Mouse (Mus musculus): ENCODE data around the gene Prdm9.

Prdm9 gene

GRCm38 (mm10) chr17:15528887-15529286 lies 35.3 kb downstream of the Prdm9 start:
- no peak for DNase-seq (ENCODE audit: low read depth in 1 of 2, low spot score in 2 of 2)

DNA sequence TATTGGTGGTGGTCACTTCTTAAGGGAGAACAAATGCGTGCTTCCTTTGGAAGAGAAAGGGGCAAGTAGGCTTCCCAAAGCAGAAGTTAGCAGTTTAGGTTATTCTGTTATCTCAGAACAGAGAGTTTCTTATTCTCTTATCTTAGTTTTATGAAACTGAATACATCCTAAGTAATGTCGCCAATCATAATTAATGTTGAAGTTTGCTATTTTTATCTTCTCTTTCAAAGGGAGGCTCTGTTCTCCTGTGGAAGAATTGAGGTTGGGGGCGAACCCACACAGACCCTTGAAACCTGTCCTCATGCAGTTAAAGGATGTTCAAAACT lies 36.4 kb downstream of the Prdm9 start:
- DNase-seq (ENCODE audit: low read depth in 1 of 2, low spot score in 2 of 2) = no peak

GRCm38 (mm10) chr17:15526986-15527810 lies 37.0 kb downstream of the Prdm9 start, which contains the start of gene Pdcd2:
TSS of gene Pdcd2 (minus strand) at chr17:15527301.
- peak; percentile 81 to 85 for DNase-seq (ENCODE audit: low read depth in 1 of 2, low spot score in 2 of 2)

- no peak for DNase-seq (ENCODE audit: low read depth in 1 of 2, low spot score in 2 of 2)
Observed at GRCm38 (mm10) chr17:15526304-15526703, 37.9 kb downstream of the Prdm9 start.

GRCm38 (mm10) chr17:15518766-15519165 lies 45.4 kb downstream of the Prdm9 start:
- DNase-seq (ENCODE audit: low read depth in 1 of 2, low spot score in 2 of 2) = no peak

GRCm38 (mm10) chr17:15518186-15518585 lies 46.0 kb downstream of the Prdm9 start:
- no peak for DNase-seq (ENCODE audit: low read depth in 1 of 2, low spot score in 2 of 2)

- no peak for DNase-seq (ENCODE audit: low read depth in 1 of 2, low spot score in 2 of 2)
Observed at GRCm38 (mm10) chr17:15517776-15518175, 46.4 kb downstream of the Prdm9 start.

- no peak for DNase-seq (ENCODE audit: low read depth in 1 of 2, low spot score in 2 of 2)
Observed at GRCm38 (mm10) chr17:15510694-15511093, 53.5 kb downstream of the Prdm9 start.

DNA sequence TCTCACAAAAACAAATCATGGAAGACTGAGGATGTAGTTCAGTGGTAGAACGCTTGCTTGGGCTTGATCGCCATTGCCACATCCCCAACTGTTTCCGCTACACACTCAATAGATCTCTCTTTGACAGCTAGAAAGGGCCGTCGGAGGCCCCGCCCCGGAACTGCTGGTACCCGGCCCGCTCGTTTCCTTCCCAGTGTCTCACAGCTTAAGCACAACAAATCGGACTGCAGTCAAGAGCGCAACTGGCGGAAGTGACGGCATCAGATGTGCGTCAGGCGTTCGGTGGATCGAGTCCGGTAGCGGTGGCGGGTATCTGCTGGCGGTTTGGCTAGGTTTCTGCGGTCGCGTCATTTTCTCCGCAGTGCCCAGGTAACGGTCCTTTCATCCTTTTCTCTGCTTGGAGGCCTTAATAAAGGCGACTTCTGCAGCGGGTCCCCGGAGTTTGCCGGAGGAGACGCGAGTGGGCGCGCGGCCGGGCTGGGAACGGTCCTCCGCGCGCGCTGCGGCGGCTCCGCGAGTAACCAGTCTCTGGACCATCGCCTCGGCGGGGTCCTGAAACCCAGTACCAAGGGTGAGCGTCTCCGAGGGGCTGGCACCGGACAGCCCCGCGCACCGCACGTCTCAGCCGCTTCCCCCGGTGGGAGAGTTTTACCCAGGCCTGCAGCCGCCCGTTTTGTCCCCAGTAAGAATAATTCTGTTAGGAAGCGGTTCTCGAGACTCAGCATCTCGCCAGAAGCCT lies 64.3 kb downstream of the Prdm9 start, which contains the start of the genes Psmb1 and Tbp:
Gene Psmb1, minus strand, starts transcription at position 96 of the 739 bp plus-strand sequence.
Gene Tbp, plus strand, starts transcription at position 233 of the 739 bp plus-strand sequence.
- peak; percentile 94 to 95 for DNase-seq (ENCODE audit: low read depth in 1 of 2, low spot score in 2 of 2)

DNA sequence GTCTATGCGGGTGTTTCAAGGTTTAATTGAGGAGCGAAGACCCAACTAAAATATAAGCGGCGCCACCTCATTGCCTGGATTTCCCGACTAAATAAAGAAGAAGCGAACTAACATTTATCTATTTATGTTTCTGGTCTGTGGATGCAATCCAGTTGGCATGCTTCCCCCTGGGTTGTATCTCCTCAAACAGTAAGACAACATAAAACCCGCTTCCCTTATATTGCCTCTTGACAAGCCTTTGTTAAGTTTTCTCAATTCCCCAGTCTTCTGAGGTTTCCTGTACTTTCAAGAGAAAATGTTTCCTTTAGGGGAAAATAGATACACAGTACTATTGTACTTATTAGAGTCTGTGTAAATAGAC lies 65.4 kb downstream of the Prdm9 start:
- no peak for DNase-seq (ENCODE audit: low read depth in 1 of 2, low spot score in 2 of 2)

DNA sequence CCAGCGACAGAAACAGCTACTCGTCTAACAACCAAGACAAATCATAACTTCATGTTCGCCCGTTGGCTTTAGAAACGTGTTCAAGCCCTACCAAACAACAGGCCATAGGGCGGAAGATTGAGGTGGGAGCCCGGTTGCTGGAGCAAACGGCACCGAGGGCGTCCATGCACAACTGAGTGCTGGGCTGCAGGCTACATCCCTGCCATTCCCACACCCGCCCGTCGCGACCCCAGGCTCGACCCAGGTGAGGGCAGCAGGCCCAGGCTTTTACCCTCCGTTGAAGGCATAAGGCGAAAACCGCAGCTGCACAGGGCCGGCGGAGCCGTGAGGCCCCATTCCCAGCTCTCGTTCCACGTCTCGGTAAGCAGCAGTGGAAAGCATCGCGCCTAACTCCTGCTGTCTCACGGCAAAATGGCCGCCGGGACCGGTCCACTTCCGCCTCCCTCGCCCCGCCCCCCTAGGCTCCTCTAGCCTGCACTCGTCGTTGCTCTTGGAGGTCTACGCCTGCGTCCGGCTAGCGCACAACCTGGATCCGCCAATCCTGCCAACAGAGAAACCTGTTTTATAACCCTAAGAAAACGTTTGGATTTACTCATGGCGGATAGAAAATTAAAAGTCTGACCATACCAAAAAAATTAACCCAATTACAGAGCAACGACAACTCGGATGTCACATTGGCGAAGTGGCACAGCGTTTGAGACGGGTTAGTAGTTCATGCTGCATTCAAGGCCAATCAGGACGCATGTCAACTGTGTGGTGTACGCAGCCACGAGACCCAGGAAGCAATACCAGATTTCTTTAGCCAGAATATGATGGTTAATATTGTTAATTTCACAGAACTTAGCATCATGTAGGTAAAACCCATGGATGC lies 66.0 kb downstream of the Prdm9 start:
- peak; percentile 77 to 87 for DNase-seq (ENCODE audit: low read depth in 1 of 2, low spot score in 2 of 2)
